Mouse (Mus musculus): ENCODE measurements around the gene Zbtb16.

The Zbtb16 gene

GRCm38 (mm10) chr9:48835631-48836565, at the start of gene Zbtb16:
Gene Zbtb16 (minus strand): TSS chr9:48836222.
- DNase-seq: peak; percentile 99

GRCm38 (mm10) chr9:48872896-48873295, 36.9 kb upstream of the Zbtb16 start:
- no peak for DNase-seq

- peak; percentile 85 for DNase-seq
These were observed 30.6 kb upstream of the Zbtb16 start for GRCm38 (mm10) chr9:48866523-48867121.

GRCm38 (mm10) chr9:48865235-48865634, 29.2 kb upstream of the Zbtb16 start:
- peak; percentile 73 for DNase-seq

DNA sequence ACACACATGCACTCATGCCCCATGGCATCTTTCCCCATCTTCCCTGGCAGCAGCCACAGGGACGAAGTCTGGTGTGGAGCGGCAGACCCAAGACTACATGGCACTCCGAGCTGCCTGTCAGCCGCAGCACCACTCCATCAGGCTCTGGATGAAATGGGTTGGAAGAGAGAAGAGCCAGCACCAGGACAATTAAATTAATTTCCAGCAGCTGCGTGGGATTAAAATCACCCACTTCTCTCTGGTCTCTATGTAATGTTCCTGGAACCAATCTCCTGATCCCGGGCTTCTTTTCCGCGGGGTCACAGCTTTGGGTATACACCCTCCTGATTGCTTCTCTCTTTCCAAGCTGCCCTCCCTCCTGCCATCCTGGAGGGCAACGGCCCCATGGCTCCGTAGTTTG, 25.5 kb upstream of the Zbtb16 start:
- DNase-seq: no peak

GRCm38 (mm10) chr9:48860526-48860845, 24.5 kb upstream of the Zbtb16 start:
- DNase-seq: peak; percentile 97

DNA sequence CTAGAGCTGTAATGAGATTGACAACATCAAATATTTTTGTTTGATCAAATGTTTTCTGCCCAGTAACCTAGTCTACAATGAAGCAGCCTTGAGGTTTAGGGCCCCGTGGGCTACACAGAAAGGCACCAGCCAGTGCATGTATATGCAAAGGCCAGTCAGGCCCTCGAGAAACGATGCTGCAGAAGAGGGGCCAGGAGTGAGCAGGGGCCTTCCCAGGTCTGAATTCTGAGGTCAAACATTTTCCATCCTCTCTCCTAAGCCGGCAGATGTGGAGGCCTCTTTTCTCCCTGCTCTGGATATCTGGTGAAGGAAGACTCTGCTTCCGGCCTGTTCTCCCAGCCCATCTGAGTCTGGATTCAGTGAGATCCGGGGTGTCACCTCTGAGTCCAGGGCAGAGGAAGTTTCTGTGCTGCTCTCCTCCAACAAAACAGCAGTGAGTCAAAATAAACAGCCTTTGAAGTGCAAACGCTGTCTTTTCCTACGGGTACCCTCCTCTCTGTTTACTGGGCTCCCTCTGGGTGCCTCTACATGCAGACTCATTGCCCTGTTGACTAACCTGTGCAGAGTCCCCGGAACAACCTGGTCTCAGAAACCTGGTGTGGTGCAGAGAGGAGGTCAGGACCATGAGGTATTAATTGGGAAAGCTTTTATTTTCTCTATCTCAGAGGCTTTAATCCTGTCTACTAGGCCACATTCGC, 24.0 kb upstream of the Zbtb16 start:
- no peak for DNase-seq

DNA sequence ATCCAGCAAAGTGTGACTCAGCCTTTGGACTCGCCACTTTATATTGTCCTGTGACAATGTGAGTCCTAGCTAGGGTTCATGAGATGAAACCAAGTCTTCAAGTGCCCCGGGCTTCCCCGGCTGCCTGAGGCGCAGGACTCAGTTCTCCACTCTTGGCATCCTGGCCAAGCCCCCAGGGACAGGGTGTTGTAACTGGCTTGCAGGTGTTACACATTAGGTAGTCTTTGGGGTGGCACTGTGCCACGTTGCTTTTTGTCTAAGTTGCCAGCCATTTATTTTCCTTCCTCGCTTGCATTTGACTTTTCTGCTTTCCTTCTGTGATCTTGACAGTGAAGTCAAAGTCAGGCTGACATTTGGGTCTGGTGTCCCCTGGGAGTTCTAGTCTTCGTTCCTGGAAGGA, 21.9 kb upstream of the Zbtb16 start:
- DNase-seq: peak; percentile 92

DNA sequence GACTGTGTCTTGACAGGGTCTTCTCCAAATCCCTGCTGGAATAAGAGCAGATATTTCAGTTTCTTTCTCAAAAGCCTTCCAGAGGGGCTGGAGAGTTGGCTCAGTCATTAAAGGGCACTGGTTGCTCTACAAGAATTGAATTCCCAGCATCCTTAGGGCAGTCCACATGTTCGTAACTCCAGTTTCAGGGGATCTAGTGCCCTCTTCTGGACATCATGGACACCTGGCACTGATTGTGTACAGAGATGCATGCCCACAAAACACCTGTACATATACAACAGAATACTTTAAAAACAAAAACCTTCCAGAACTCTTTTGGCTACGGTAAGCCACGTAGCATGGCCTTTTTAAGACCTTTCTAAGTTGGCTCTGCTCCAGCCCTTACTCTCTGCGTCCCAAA, 20.2 kb upstream of the Zbtb16 start:
- DNase-seq: no peak

- no peak for DNase-seq
These were observed 13.5 kb upstream of the Zbtb16 start for GRCm38 (mm10) chr9:48849531-48849930.

- no peak for DNase-seq
These were observed 3.5 kb upstream of the Zbtb16 start for GRCm38 (mm10) chr9:48839568-48839967.

DNA sequence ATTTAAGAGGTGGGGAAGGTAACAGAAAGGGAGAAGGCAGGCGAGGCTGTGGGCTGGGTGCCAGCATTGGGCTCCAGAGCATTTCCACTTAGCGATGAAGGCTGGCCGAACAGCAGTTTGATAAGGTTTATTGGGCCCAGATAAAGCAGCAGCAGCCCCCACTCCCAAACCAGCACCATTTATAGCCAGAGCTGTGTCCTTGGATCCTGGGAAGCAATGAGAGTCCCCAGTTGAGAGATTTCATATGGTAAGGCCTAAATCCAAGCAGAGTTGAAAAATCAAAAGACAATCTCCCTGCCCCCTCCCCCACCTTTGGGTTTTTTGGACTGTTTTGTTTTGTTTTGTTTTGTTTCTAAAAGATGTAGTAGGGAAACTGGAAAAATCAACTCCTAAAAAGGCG, 2.3 kb upstream of the Zbtb16 start:
- no peak for DNase-seq

DNA sequence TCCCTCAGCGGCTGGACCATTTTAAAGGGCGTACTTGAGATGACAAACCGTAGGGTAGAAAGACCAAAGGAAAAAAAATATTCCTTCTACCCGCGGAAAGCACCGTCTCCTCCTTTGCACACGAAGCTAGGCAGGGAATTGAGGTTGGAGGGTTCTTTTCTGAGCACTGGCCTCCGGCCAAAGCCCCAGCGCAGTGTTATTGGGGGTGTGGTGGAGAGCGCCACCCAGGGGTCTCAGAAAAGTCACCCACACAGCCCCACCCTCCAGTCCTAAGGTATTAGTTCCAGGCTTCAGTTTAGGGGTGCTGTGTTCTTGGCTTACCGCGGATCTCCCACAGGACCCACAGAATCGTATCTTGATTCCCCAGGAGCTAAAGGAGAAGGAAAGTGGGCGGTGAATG, 1.2 kb upstream of the Zbtb16 start:
- DNase-seq: peak; percentile 97

DNA sequence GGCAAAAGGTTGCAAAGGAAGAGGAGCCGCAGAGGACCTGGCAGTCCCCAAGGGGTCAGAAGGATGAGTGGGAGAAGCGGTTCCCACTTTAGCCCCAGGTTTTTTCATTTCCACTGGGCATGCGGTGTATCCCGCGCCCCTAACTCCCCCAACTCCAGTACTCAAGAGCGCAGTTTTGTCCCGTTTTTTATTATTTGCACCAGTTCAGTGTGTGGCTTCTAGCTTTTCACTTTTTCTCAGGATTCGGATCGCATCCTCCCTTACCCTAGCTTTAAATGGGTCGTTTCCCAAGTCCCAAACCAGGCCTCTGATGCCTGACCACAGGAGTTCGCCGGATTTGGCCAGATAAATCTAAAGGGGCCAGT, 526 bp upstream of the Zbtb16 start:
- no peak for DNase-seq

- DNase-seq: peak; percentile 96
These were observed 1.2 kb downstream of the Zbtb16 start for GRCm38 (mm10) chr9:48834541-48835411.

- DNase-seq: peak; percentile 92
These were observed 2.0 kb downstream of the Zbtb16 start for GRCm38 (mm10) chr9:48834006-48834405.

DNA sequence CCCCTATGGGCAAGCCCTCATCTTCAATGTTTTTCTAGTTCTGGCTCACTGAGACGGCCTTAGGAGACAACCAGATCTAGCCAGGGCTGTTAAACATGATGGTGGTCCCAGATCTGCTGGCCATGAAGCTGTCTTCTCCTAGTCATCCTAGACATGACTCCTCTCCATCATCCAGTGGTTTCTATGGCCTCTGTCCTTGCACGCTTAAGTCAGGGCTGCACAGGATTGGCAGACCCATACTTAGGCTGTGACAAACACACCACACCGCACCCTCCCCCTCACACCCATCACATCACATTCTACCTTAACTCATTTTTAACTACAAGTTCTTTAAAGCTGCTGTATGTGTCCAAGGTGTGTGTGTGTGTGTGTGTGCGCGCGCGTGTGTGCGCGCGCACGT, 2.5 kb downstream of the Zbtb16 start:
- DNase-seq: peak; percentile 91

- peak; percentile 92 for DNase-seq
These were observed 3.4 kb downstream of the Zbtb16 start for GRCm38 (mm10) chr9:48832473-48833100.

GRCm38 (mm10) chr9:48831560-48832460, 4.2 kb downstream of the Zbtb16 start:
- peak; percentile 93 for DNase-seq

- peak; percentile 91 for DNase-seq
These were observed 7.2 kb downstream of the Zbtb16 start for GRCm38 (mm10) chr9:48828839-48829238.

DNA sequence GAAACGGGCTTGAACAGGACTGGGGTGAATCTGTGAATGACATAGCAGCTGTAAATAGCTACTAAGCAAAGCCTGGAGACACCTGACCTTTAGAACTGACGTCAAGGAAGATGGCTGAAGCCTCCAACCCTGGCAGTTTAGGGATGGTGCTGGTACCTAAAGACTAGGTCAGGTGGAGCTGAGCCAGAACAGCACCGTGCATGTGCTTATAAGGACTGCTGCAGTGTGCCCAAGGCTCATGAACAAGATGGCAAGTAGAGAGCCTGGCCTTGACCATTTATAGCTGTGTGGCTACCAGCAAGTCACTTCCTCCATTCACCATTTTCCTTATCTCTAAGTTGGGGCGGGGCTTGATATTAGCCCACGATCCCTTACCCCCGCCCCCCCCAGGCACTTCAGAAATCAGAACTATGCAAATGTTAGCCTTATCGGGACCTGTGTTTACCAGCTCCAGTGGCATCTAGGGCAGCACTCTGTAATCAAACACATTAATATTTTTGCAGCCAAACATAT, 9.6 kb downstream of the Zbtb16 start:
- DNase-seq: peak; percentile 90

Data from heart, adult 11 months (tissue).